Mouse (Mus musculus) neural tube, embryonic 13.5 days (tissue): Measurements from ENCODE around the gene Edar. TPM values are rescaled to one million over a fixed set of nuclear protein-coding genes. Genes with fewer than 3 reads are reported as not detected.

Source experiments
- ATAC-seq: fragments of 200-750 bp; cut with Nextera tagmentation; 2 replicates; pipeline ENCODE4 v1.8.0; 2017; ENCODE audit warnings: low read depth, mild to moderate bottlenecking, moderate TSS enrichment, moderate library complexity
- H3K27ac ChIP-seq: fragments of 300-500 bp; sonication (generic); replicated peaks from 2 replicates; pipeline ENCODE4 v1.5.1; 2015; ENCODE audit warnings: moderate library complexity, mild to moderate bottlenecking, inconsistent platforms
- H3K27me3 ChIP-seq: fragments of 300-500 bp; sonication (generic); 2 replicates; pipeline ENCODE4 v1.6.1; 2015; ENCODE audit warnings: mild to moderate bottlenecking, inconsistent platforms
- H3K36me3 ChIP-seq: fragments of 300-500 bp; sonication (generic); 2 replicates; pipeline ENCODE4 v1.6.1; 2015; ENCODE audit warnings: mild to moderate bottlenecking, inconsistent platforms
- H3K4me1 ChIP-seq: fragments of 300-500 bp; sonication (generic); replicated peaks from 2 replicates; pipeline ENCODE4 v1.6.1; 2015; ENCODE audit warnings: inconsistent platforms
- H3K4me2 ChIP-seq: fragments of 300-500 bp; sonication (generic); 2 replicates; pipeline ENCODE4 v1.6.1; 2015; ENCODE audit warnings: inconsistent platforms, mild to moderate bottlenecking, moderate library complexity
- H3K4me3 ChIP-seq: fragments of 300-500 bp; sonication (generic); 2 replicates; pipeline ENCODE4 v1.5.1; 2015; ENCODE audit warnings: mild to moderate bottlenecking, inconsistent platforms
- H3K9ac ChIP-seq: fragments of 300-500 bp; sonication (generic); 2 replicates; pipeline ENCODE4 v1.6.1; 2015; ENCODE audit warnings: moderate library complexity, mild to moderate bottlenecking, inconsistent platforms
- H3K9me3 ChIP-seq: fragments of 300-500 bp; sonication (generic); 2 replicates; pipeline ENCODE4 v1.6.1; 2016; ENCODE audit warnings: inconsistent platforms
- WGBS: fragments of 180-500 bp; shearing (Covaris S2); methylation state at CpG from one replicate; pipeline ENCODE4 v1.1.7; 2015; 5-methylcytosine and 5-hydroxymethylcytosine counted together
- polyA plus RNA-seq: library from polyadenylated mRNA; unstranded; fragments of >200 nt; fragmentation: Nextera tagmentation; extraction: Ambion mirVana; gene quantifications from 2 replicates; pipeline ENCODE4 v1.2.1, GENCODE M21; 2015

Gene Edar
- polyA plus RNA-seq, 1 experiment from 2014 or later: 0.06 TPM

DNA sequence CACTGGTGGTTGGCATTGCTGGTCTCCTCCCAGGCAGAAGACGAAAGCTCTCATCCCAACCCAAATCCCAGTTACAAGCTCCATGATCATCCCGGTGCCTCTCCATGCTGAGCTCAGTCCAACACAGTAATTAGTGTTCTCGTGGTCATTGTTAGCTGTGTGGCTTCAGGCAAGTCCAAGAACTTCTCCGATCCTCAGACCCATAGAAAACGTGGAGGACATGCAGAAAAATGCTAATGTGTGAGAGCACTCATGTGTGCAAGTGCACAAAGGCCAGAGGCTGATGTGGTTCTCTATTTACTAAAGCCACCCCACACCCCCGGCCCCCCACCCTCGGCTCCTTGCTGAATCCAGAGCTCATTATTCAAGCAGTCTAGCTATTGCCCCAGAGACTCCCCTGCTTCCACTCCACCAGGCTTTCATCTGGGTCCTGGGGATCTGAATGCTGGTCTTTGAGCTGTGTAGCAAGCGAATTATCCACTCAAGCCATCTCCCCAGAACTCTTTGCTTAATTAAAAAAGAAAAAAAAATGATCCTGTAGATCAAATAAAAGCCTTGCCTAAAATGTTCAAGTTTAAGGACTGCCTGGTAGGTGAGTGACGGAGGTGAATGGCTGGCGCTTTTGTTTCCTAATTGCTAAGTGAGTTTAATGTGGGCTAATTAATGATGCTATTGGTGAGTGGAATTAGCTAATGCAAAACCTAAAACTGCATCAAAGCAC is 2.7 kb downstream of the Edar start:
- no peak overlapping the region for H3K4me3 ChIP-seq
- H3K36me3 ChIP-seq: no peaks in the 10 kb centered on the region
- peak; percentile 52; the same call in 1 of the 2 replicates for ATAC-seq
- peak overlapping the region; percentile 31 for H3K4me2 ChIP-seq
- H3K9me3 ChIP-seq: no peaks in the 10 kb centered on the region
- H3K4me1 ChIP-seq: peaks cover 15% of the 10 kb centered on the region
- WGBS: 32% methylated on average over 10 of the region's 10 CpGs
- H3K9ac ChIP-seq: no peak overlapping the region
- peak overlapping the region; percentile 28 for H3K27ac ChIP-seq
- H3K27me3 ChIP-seq: 0 out of 2 replicates have a peak, but pooled peaks cover 3% of the 10 kb centered on the region

DNA sequence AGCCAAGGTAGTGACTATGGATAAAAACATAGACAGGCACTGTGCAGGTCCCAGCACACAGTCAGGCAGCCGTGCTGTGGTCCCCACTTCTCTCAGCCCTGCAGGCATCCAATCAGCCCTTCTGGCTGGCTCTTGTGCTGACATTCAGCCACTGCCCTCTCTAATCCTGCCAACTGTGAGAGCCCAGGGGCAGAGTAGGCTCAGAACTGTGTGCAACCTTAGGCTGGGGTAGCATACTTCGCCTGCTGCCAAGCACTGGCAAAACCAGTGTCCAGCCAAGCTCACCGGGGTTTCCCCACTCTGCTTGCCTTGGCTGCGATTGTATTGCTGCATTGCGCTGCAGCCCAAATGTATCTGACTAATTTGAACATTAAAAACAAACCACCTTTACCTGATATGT is 11.6 kb downstream of the Edar start:
- no peaks in the 10 kb centered on the region for H3K36me3 ChIP-seq
- H3K4me3 ChIP-seq: no peak overlapping the region
- H3K27ac ChIP-seq: no peak overlapping the region
- no peak for ATAC-seq
- no peak overlapping the region for H3K4me2 ChIP-seq
- 0 out of 2 replicates have a peak, but pooled peaks cover 1% of the 10 kb centered on the region for H3K4me1 ChIP-seq
- WGBS: 89% methylated on average over 5 of the region's 5 CpGs
- H3K9ac ChIP-seq: no peak overlapping the region
- H3K27me3 ChIP-seq: no peaks in the 10 kb centered on the region
- no peaks in the 10 kb centered on the region for H3K9me3 ChIP-seq

DNA sequence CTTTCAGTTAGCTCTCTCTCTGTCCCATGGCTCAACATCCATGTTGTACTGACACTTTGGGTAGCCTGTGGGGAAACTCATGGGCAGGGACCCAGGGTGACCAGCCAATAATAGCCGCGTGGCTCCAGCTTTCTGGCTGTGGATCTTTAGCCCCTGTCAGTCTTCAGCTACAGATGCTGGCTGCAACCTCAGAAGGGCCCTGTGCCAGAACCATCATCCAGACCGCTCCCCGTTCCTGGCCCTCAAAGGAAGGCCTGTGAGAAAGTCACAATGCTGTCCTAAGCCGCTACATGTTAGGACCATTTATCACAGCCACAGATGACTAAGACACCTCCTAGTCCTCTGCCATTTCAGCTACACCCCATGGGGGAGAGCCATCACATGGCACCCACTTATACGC is 12.0 kb downstream of the Edar start:
- ATAC-seq: no peak
- no peak overlapping the region for H3K27ac ChIP-seq
- H3K9me3 ChIP-seq: no peaks in the 10 kb centered on the region
- no peak overlapping the region for H3K9ac ChIP-seq
- H3K36me3 ChIP-seq: no peaks in the 10 kb centered on the region
- no peaks in the 10 kb centered on the region for H3K27me3 ChIP-seq
- H3K4me3 ChIP-seq: no peak overlapping the region
- H3K4me1 ChIP-seq: 0 out of 2 replicates have a peak, but pooled peaks cover 5% of the 10 kb centered on the region
- WGBS: 80% methylated on average over 6 of the region's 6 CpGs
- no peak overlapping the region for H3K4me2 ChIP-seq

DNA sequence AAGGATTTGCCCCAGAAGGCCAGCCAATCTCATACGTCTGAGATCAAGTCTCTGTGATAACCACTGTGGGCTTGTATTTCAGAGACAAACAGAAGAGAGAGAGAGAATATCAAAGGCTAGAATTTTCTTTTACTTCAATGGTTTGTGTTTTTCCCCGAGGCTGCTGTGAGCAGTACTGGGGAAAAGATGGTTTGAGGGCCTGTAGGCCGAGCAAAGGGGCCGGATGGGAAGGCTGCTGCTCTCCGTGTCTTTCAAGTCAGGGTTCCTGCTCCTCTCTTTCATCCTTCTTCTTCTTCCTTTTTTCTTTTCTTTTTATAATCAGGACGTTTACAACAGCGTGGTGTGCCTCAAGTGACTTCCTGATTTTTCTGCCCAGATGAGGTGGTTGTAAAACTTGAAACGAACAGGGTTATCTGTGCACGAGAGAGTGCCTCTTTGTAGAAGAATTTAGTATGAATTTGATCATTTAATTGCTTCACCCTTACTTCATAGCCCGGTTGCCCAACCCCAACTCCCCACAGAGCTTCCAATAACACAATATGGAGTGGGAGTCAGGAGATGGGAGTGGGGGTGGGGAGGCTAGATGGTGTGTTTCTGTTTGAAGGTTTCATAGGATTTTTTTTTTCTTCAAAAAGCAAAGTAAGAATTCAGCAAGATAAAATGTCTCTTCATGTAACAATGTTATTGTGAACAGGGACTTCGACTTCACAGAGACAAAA is 16.0 kb downstream of the Edar start:
- Histone ChIP-seq H3K27ac (no peak overlapping the region), H3K4me3 (no peak overlapping the region), H3K27me3 (no peaks in the 10 kb centered on the region), H3K36me3 (no peaks in the 10 kb centered on the region), H3K4me2 (no peak overlapping the region), H3K9ac (no peak overlapping the region), H3K4me1 (0 out of 2 replicates have a peak, but pooled peaks cover 5% of the 10 kb centered on the region), H3K9me3 (no peaks in the 10 kb centered on the region)
- ATAC-seq: no peak
- 41% methylated on average over 11 of the region's 11 CpGs for WGBS

DNA sequence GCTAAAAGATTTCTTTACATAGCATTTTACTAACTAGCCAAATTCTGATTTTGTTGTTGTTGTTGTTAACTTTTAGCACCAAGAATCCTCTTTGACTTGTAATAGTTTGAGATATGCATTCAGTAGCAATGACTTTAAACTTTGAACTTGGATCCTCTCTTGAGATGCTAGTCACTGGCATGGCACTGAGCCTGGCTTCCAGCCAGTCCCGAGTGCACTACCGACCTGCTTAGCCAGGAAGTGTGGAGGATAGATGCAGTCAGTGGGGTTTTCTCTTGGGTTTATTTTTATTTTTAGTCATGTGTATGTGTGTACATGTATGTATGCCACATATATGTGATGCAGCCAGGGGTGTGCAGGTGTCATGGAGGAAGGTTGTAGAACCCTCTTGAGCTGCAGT is 17.7 kb downstream of the Edar start:
- Histone ChIP-seq H3K4me1 (peaks cover 8% of the 10 kb centered on the region), H3K4me3 (no peak overlapping the region), H3K27me3 (no peaks in the 10 kb centered on the region), H3K9me3 (no peaks in the 10 kb centered on the region), H3K36me3 (no peaks in the 10 kb centered on the region), H3K9ac (no peak overlapping the region), H3K4me2 (no peak overlapping the region), H3K27ac (no peak overlapping the region)
- 64% methylated on average over 2 of the region's 2 CpGs for WGBS
- ATAC-seq: no peak

DNA sequence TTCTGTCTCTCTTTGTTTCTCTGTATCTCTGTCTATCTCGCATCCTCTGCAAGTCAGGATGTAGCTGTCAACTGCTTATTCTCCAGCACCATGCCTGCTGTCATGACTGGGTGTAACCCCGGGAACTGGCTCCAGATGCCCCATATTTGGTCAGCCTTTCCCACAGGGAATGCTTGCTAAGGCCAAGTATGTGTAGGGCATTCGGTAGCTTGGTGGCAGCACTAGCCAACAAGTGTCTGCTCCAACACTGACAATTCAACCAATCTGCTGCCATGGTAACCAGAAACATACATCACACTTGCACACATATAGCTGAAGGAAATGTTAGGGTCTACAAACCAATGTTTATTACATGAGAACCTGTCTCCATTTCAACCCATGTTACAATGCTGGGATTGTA is 21.8 kb downstream of the Edar start:
- peaks cover 29% of the 10 kb centered on the region for H3K4me1 ChIP-seq
- WGBS: 89% methylated on average over 3 of the region's 3 CpGs
- no peak overlapping the region for H3K4me3 ChIP-seq
- no peaks in the 10 kb centered on the region for H3K9me3 ChIP-seq
- no peak overlapping the region for H3K27ac ChIP-seq
- no peak for ATAC-seq
- no peaks in the 10 kb centered on the region for H3K36me3 ChIP-seq
- no peak overlapping the region for H3K4me2 ChIP-seq
- H3K9ac ChIP-seq: no peak overlapping the region
- peaks cover 7% of the 10 kb centered on the region; the same call in 1 of the 2 replicates for H3K27me3 ChIP-seq

DNA sequence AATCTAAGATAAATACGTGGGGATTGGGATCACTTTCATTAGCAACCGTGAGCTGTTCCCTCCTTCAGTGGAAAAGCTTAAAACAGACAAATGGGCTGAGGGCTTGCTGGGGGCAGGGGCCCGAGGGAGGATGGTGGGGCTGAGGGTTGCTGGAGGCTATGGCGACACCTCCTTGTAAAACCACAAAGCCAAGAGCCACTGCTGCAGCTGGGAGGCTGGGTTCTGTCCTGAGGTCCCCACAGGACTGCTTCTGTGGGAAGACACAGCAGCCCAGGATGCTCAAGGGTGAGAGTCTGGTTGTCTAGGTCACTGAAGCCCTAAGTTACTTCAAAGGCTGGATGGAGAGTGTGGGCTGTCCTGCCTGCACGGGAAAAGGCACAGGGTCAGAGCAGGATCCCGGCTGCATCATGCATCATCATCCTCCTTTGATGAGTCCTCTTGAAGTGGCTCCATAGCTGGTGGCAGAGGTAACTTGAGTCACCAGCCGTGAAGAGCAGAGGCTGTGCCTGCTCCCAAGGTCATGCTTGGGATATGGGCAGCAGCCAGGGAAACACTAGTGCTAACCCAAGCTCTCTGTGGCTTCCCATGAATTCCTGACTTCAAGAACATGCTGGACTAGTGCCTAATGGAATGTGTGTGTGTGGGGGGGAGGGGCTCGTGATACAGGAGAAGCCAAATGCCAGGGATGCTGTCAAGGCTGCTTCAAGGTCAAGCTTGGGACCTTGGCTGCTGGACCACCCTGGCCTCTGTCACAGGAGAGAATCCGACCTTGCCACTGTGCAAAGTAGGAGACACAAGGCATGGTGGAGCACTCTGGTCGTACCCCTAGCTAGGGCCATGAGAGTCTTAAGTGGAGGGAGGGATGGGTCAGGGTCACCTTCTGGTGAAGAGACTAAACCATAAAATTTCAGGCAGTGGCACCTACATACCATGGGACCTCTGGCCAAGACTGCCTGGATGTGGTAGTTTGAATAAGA is 22.7 kb downstream of the Edar start:
- Histone ChIP-seq H3K4me2 (peak overlapping the region; percentile 43), H3K27me3 (peaks cover 7% of the 10 kb centered on the region; the same call in 1 of the 2 replicates), H3K4me3 (no peak overlapping the region), H3K9me3 (no peaks in the 10 kb centered on the region), H3K27ac (no peak overlapping the region), H3K9ac (no peak overlapping the region), H3K36me3 (no peaks in the 10 kb centered on the region), H3K4me1 (peaks cover 27% of the 10 kb centered on the region)
- WGBS: 30% methylated on average over 10 of the region's 10 CpGs
- peak; percentile 38; the same call in 1 of the 2 replicates for ATAC-seq

DNA sequence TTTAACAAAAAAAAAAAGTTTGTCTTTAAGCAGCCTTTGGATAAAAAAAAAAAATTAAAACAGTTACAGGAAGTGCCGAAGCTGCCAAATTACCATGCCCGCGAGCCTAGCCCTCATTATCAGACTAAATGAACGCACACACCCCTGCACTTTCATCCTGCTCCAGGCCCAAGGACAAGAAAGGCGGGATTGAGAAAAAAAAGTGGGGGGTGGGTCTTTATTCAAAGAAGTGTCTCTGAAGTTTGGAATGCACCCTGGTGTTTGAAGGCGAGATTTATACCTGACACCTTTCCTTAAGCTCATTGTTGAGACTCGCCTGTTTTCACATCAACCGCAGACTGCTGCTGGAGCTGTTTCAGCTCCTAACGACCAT is 23.4 kb downstream of the Edar start:
- peak overlapping the region; percentile 43 for H3K4me2 ChIP-seq
- no peak for ATAC-seq
- H3K27ac ChIP-seq: no peak overlapping the region
- H3K4me3 ChIP-seq: no peak overlapping the region
- H3K4me1 ChIP-seq: peaks cover 27% of the 10 kb centered on the region
- no peaks in the 10 kb centered on the region for H3K36me3 ChIP-seq
- WGBS: 2% methylated on average over 9 of the region's 9 CpGs
- no peaks in the 10 kb centered on the region for H3K9me3 ChIP-seq
- peaks cover 7% of the 10 kb centered on the region; the same call in 1 of the 2 replicates for H3K27me3 ChIP-seq
- peak overlapping the region; percentile 31; the same call in 1 of the 2 replicates for H3K9ac ChIP-seq

DNA sequence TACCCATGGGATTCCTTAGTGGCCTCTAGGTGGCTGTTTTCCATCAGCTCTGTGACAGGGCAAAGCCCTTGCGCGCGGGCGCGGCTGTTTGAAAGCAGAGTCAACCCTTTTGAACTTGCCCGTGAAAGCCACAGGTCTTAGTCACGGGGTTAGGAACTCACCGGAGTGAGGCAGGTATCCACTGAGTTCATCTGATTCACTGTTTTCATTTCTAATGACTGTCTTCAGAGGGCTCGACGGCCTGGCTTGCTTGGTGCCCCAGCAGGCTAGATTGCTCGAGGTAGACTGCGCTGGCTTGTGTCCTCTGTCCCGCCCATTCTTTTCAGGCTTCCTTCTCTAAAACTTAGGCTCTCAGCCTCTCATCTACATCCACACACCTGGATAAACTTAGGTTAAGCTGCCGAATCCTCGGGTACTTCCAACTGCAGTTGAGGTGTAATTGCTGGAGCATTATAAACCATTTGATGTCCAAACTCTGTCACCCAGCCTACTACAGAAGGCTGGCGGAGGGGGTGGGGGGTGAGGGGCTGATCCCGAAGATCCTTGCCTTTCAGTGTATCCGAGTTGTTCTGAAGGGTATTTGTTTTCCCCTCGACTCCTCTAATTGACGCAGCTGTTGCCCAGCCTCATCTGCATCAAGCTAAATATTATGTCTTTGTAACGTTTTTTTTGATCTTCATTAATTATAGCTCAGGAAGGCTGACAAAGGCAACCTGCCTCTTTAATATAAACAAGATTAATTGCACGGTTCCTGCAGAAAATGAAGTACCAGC is 24.0 kb downstream of the Edar start:
- WGBS: 4% methylated on average over 22 of the region's 22 CpGs
- H3K4me2 ChIP-seq: peak overlapping the region; percentile 43
- H3K36me3 ChIP-seq: no peaks in the 10 kb centered on the region
- H3K27me3 ChIP-seq: peaks cover 7% of the 10 kb centered on the region; the same call in 1 of the 2 replicates
- H3K4me1 ChIP-seq: peaks cover 27% of the 10 kb centered on the region
- peak; percentile 34; the same call in 1 of the 2 replicates for ATAC-seq
- H3K9ac ChIP-seq: peak overlapping the region; percentile 31; the same call in 1 of the 2 replicates
- no peak overlapping the region for H3K4me3 ChIP-seq
- H3K27ac ChIP-seq: no peak overlapping the region
- H3K9me3 ChIP-seq: no peaks in the 10 kb centered on the region

DNA sequence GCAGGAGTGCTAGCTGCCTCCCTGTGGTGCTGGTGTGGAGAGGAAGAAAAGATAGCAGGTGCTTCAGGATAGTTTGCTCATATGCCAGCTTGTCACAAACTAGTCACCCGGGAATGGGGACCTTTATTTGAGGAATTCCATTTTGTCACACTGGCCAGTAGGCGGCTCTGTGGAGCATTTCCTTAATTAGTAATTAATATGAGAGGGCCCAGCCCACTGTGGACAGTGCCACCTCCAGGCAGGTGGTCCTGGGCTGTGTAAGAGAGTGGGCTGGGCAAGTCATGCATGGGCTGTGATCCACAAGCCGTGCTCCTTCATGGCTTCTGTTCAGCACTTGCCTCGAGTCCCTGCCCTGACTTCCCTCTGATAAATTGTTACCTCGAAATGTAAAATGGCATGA is 26.7 kb downstream of the Edar start:
- Histone ChIP-seq H3K4me3 (no peak overlapping the region), H3K4me1 (peaks cover 27% of the 10 kb centered on the region), H3K27ac (no peak overlapping the region), H3K9me3 (no peaks in the 10 kb centered on the region), H3K9ac (no peak overlapping the region), H3K36me3 (no peaks in the 10 kb centered on the region), H3K27me3 (peaks cover 7% of the 10 kb centered on the region; the same call in 1 of the 2 replicates), H3K4me2 (no peak overlapping the region)
- ATAC-seq: no peak
- 73% methylated on average over 5 of the region's 5 CpGs for WGBS

DNA sequence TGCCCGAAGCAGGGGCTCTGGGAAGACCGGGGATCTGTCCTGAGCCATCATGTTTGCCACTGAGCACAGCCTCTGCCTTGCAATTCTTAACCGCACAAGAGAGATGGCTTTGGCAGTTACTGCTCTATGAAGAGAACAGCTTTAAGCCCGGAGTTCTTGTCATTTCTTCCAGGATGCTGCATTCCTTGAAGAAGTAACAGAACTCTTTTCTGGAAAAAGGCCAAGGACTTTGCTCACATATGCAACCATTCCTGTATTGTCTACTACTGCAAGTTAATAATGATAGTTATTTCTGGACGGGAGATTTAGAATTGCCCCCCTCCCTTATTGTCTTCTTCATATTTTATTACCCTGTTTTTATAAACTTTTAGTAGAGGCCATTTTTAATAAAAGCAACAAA is 30.8 kb downstream of the Edar start:
- H3K27me3 ChIP-seq: no peaks in the 10 kb centered on the region
- no peak overlapping the region for H3K9ac ChIP-seq
- no peak overlapping the region for H3K4me2 ChIP-seq
- no peak overlapping the region for H3K27ac ChIP-seq
- 89% methylated on average over 5 of the region's 5 CpGs for WGBS
- H3K4me3 ChIP-seq: no peak overlapping the region
- H3K36me3 ChIP-seq: no peaks in the 10 kb centered on the region
- ATAC-seq: no peak
- no peaks in the 10 kb centered on the region for H3K9me3 ChIP-seq
- H3K4me1 ChIP-seq: peaks cover 9% of the 10 kb centered on the region
